In genomic region chr3:68691938-68692599, GRCm38 (mm10) we compare ENCODE assay signal across 10 mouse cellular contexts. TPM values are rescaled to one million over a fixed set of nuclear protein-coding genes. Genes with fewer than 3 reads are reported as not detected.
DNase-seq lines count a peak whose midpoint lies in the region; ATAC-seq and TF ChIP-seq lines count a peak whose summit lies in the region.
"Had no signal": no experiment of that assay in that cellular context is flagged by ENCODE, and none has a peak within 500 bp of the region (broad histone marks: within the 10 kb centered on the region; RNA-seq: fewer than 3 reads in every experiment).

No protein-coding gene starts in this region.

- H3K9ac ChIP-seq in liver, embryonic 14.5 days (replicated peaks), result no peak overlapping the region
- H3K9ac ChIP-seq in intestine, postnatal 0 days (ENCODE audit: low read depth, low read length), result no peak overlapping the region

- H3K4me1 ChIP-seq in liver, embryonic 14.5 days (replicated peaks; ENCODE audit: control insufficient read depth in 2 of 2, insufficient read depth in 2 of 2, low read length in 1 of 2), result peaks cover 0 to 4% of the 10 kb centered on the region in 2 experiments; a peak in 1 of 4 replicates
- no peaks in the 10 kb centered on the region for H3K4me1 ChIP-seq in intestine, postnatal 0 days (replicated peaks; ENCODE audit: control insufficient read depth, insufficient read depth, low read length)

- H3K4me3 ChIP-seq in layer of hippocampus, adult 2 months, result no peak overlapping the region
- H3K4me3 ChIP-seq in liver, embryonic 14.5 days (ENCODE audit: insufficient read depth in 1 of 2, low read depth in 2 of 2, low read length in 2 of 2), result peak overlapping the region; percentile 3 to 45; a peak in 2 of 4 replicates
- H3K4me3 ChIP-seq in intestine, postnatal 0 days (ENCODE audit: low read depth, low read length), result no peak overlapping the region
- H3K4me3 ChIP-seq: myocyte had no signal

- no peaks in the 10 kb centered on the region for H3K36me3 ChIP-seq in liver, embryonic 14.5 days (replicated peaks; ENCODE audit: control insufficient read depth, insufficient read depth, low read depth)
- no peaks in the 10 kb centered on the region for H3K36me3 ChIP-seq in intestine, postnatal 0 days (ENCODE audit: control insufficient read depth, insufficient read depth)

- no peak for TF ChIP-seq CTCF in layer of hippocampus, adult 2 months (conservative IDR thresholded peaks at IDR 0.05)
- no peak for TF ChIP-seq CTCF in liver, embryonic 14.5 days (IDR thresholded peaks at IDR 0.05; ENCODE audit: low read depth)
- no peak for TF ChIP-seq CTCF in intestine, postnatal 0 days (IDR thresholded peaks at IDR 0.05; ENCODE audit: low read depth)

- no peaks in the 10 kb centered on the region for H3K9me3 ChIP-seq in liver, embryonic 14.5 days (ENCODE audit: control insufficient read depth, low read length)
- H3K9me3 ChIP-seq in intestine, postnatal 0 days (ENCODE audit: control insufficient read depth), result no peaks in the 10 kb centered on the region

- TF ChIP-seq EP300 in liver, embryonic 14.5 days (IDR thresholded peaks at IDR 0.05; ENCODE audit: low read depth), result no peak

- H3K27me3 ChIP-seq in liver, embryonic 14.5 days (ENCODE audit: control insufficient read depth, insufficient read depth, low read length), result no peaks in the 10 kb centered on the region
- H3K27me3 ChIP-seq in intestine, postnatal 0 days (replicated peaks; ENCODE audit: control insufficient read depth, insufficient read depth, low read length), result no peaks in the 10 kb centered on the region

- intact Hi-C loops in heart, postnatal 10 days (cut with DNase I), result loop anchor here (5.0 kb wide), 1 partner anchor 75 kb away; no protein-coding TSS in a partner anchor

- ATAC-seq in liver, embryonic 14.5 days (ENCODE audit: insufficient read depth), result no peak
- ATAC-seq in intestine, postnatal 0 days, result no peak

- H3K27ac ChIP-seq in layer of hippocampus, adult 2 months, result 0 out of 2 replicates have a peak overlapping the region, but pooled peaks have one; percentile 78
- H3K27ac ChIP-seq in liver, embryonic 14.5 days, result no peak overlapping the region
- H3K27ac ChIP-seq in intestine, postnatal 0 days (ENCODE audit: low read depth, low read length), result no peak overlapping the region

- 11% methylated on average over 7 of the region's 7 CpGs for WGBS in liver, embryonic 14.5 days (ENCODE audit: insufficient replicate concordance)
- 56% methylated on average over 7 of the region's 7 CpGs for WGBS in intestine, postnatal 0 days

- H3K4me2 ChIP-seq in liver, embryonic 14.5 days (ENCODE audit: low read depth), result peak overlapping the region; percentile 41
- H3K4me2 ChIP-seq in intestine, postnatal 0 days (replicated peaks; ENCODE audit: low read depth), result no peak overlapping the region

- DNase-seq in heart, adult 11 months, result peak; percentile 85
- no peak for DNase-seq in heart, postnatal 10 days
- DNase-seq in layer of hippocampus, adult 2 months (ENCODE audit: low spot score in 2 of 2), result no peak
- no peak for DNase-seq in layer of hippocampus, adult 11-12 months (ENCODE audit: low spot score)
- peak; percentile 91 for DNase-seq in 416B (ENCODE audit: low read depth)
- DNase-seq in liver, embryonic 14.5 days (ENCODE audit: low read depth in 3 of 3, low spot score in 3 of 3), result no peak
- no peak for DNase-seq in retina, embryonic 14.5 days (ENCODE audit: low spot score)
- DNase-seq: adrenal gland, adult 8-10 months had no signal

RNA-seq across cellular contexts. Expression of gene Il12a, which starts 1.6 kb away (rescaled TPM):
- total RNA-seq in heart, postnatal 10 days (2021), result under 1 TPM in 1 of 2 experiments, not detected in 1; 0.20 TPM
- total RNA-seq in layer of hippocampus, adult 2 months (2021), result 1 to 10 TPM; 1.0 to 1.3 TPM
- 1.9 and 2.3 TPM in 2 replicates for polyA plus RNA-seq in liver, embryonic 14.5 days (2012; rRNA removed)
- polyA plus RNA-seq in liver, embryonic 14.5 days (2014; fragmentation: Nextera tagmentation; extraction: Ambion mirVana), result 1.8 and 1.9 TPM in 2 replicates
- polyA plus RNA-seq in intestine, postnatal 0 days (2015; fragmentation: Nextera tagmentation; extraction: Ambion mirVana), result not detected in 2 replicates

Comparison
In these comparisons a context has a peak if more than half of its experiments do, and no peak if none do; other contexts are left out.
1. DNase-seq: peak in heart, adult 11 months (single experiment) and 416B (single experiment); none in heart, postnatal 10 days (0 of 2), layer of hippocampus, adult 2 months (0 of 2), layer of hippocampus, adult 11-12 months (single experiment), liver, embryonic 14.5 days (0 of 3) and retina, embryonic 14.5 days (single experiment).
2. H3K4me3 ChIP-seq: peak in liver, embryonic 14.5 days (2 of 2); none in layer of hippocampus, adult 2 months (single experiment) and intestine, postnatal 0 days (single experiment).